Mouse (Mus musculus) midbrain, embryonic 12.5 days (tissue): ENCODE measurements around the gene Zfp276. TPM values are rescaled to one million over a fixed set of nuclear protein-coding genes. Genes with fewer than 3 reads are reported as not detected.
"Not testable (repeated sequence)": the region's sequence is repeated elsewhere in the genome, so short reads cannot be mapped to it uniquely, and the experiment has no call there.

Experiments
- ATAC-seq: fragments of 200-750 bp; cut with Nextera tagmentation; 2 replicates; pipeline ENCODE4 v1.8.0; 2017; ENCODE audit warnings: low read depth, moderate TSS enrichment, moderate library complexity; ENCODE audit not compliant: low FRiP score
- H3K27ac ChIP-seq: fragments of 300-500 bp; sonication (generic); replicated peaks from 2 replicates; pipeline ENCODE4 v1.5.1; 2016; ENCODE audit warnings: mild to moderate bottlenecking
- H3K27me3 ChIP-seq: fragments of 300-500 bp; sonication (generic); 2 replicates; pipeline ENCODE4 v1.6.1; 2016; ENCODE audit warnings: mild to moderate bottlenecking
- H3K36me3 ChIP-seq: fragments of 300-500 bp; sonication (generic); 2 replicates; pipeline ENCODE4 v1.6.1; 2016
- H3K4me1 ChIP-seq: fragments of 300-500 bp; sonication (generic); 2 replicates; pipeline ENCODE4 v1.6.1; 2016
- H3K4me2 ChIP-seq: fragments of 300-500 bp; sonication (generic); replicated peaks from 2 replicates; pipeline ENCODE4 v1.6.1; 2016; ENCODE audit warnings: mild to moderate bottlenecking, moderate library complexity
- H3K4me3 ChIP-seq: fragments of 300-500 bp; sonication (generic); 2 replicates; pipeline ENCODE4 v1.5.1; 2016; ENCODE audit warnings: mild to moderate bottlenecking
- H3K9ac ChIP-seq: fragments of 300-500 bp; sonication (generic); replicated peaks from 2 replicates; pipeline ENCODE4 v1.6.1; 2016; ENCODE audit warnings: mild to moderate bottlenecking, moderate library complexity
- H3K9me3 ChIP-seq: fragments of 300-500 bp; sonication (generic); 2 replicates; pipeline ENCODE4 v1.6.1; 2016; ENCODE audit warnings: mild to moderate bottlenecking
- WGBS: fragments of 180-500 bp; shearing (Covaris S2); methylation state at CpG from one replicate; pipeline ENCODE4 v1.1.7; 2016; 5-methylcytosine and 5-hydroxymethylcytosine counted together
- polyA plus RNA-seq: library from polyadenylated mRNA; unstranded; fragments of >200 nt; fragmentation: Nextera tagmentation; extraction: Ambion mirVana; gene quantifications from 2 replicates; pipeline ENCODE4 v1.2.1, GENCODE M21; 2016

The Zfp276 gene
- 28.2 and 29.3 TPM in 2 replicates for polyA plus RNA-seq

DNA sequence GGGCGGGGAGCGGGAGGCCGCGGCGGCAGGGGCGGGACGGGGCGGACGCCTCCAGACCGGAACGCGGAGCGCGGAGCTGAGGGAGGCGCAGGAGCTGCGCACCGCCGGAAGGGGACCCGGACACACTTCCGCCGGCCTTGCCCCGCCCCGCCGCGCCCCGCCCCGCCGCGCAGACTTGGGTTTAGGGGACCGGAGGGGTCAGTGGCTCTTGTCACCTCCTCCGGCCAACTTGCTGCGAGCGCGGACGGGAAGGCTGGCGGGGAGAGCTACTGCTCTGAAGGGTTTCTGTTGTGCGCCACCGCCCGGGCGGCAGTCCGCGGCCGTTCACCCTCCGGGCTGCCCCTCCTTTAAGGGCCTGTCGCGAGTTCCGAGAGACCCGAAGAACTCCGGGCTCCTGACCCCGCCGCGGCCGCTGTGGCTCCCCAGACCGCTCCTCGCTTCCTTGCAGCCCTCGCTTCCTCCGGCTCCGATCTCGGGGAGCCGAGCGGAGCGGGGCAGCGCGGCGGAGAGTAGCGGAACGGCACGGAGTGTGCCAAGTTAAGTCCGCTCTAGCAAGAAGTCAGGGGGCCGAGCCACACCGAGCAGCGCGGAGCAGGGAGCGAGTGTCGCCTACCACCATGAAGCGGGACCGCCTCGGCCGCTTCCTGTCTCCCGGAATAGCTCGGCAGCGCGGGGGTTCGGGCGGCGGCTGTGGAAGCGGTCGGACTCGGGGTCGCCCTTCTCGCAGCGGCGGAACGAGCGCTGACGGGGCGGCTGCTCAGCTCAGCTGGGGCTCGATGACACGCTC lies at the start of gene Zfp276, which contains the start of gene Vps9d1:
TSS of gene Zfp276 (plus strand) at position 97 of the 787 bp plus-strand sequence.
TSS of gene Vps9d1 (minus strand) at position 250 of the 787 bp plus-strand sequence.
- ATAC-seq = peak; percentile 94
- peaks cover 26% of the 10 kb centered on the region for H3K4me1 ChIP-seq
- H3K9me3 ChIP-seq = no peaks in the 10 kb centered on the region
- H3K9ac ChIP-seq = peak within 1 kb of the TSS; percentile 96
- H3K36me3 ChIP-seq = peaks cover 56% of the 10 kb centered on the region
- WGBS = under 1% methylated on average over 93 of the region's 99 CpGs
- peak within 1 kb of the TSS; percentile 87 for H3K27ac ChIP-seq
- H3K4me2 ChIP-seq = peak within 1 kb of the TSS; percentile 99
- H3K4me3 ChIP-seq = peak within 1 kb of the TSS; percentile 94
- H3K27me3 ChIP-seq = no peaks in the 10 kb centered on the region

DNA sequence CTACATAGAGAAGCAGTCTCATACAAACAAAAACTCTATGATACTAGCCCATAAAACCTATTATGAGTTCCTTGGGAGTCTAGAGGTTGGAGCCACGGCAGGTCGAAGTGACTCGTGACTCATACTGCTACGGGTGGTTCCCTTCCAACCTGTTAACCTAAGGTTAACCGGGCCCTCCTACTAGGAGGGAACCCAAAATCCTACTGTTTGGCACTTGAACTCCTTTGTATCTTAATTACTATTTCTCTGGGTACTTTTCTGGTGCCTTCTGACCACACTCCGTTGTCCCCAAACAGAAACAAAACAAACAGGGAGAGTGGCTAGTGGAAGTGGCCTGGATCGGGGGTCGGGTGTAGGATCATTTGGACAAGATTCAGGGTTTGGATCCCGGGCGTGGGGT lies 42.1 kb upstream of the Zfp276 start:
- H3K27ac ChIP-seq = no peak overlapping the region
- 52% methylated on average over 10 of the region's 10 CpGs for WGBS
- H3K36me3 ChIP-seq = peaks cover 33% of the 10 kb centered on the region

DNA sequence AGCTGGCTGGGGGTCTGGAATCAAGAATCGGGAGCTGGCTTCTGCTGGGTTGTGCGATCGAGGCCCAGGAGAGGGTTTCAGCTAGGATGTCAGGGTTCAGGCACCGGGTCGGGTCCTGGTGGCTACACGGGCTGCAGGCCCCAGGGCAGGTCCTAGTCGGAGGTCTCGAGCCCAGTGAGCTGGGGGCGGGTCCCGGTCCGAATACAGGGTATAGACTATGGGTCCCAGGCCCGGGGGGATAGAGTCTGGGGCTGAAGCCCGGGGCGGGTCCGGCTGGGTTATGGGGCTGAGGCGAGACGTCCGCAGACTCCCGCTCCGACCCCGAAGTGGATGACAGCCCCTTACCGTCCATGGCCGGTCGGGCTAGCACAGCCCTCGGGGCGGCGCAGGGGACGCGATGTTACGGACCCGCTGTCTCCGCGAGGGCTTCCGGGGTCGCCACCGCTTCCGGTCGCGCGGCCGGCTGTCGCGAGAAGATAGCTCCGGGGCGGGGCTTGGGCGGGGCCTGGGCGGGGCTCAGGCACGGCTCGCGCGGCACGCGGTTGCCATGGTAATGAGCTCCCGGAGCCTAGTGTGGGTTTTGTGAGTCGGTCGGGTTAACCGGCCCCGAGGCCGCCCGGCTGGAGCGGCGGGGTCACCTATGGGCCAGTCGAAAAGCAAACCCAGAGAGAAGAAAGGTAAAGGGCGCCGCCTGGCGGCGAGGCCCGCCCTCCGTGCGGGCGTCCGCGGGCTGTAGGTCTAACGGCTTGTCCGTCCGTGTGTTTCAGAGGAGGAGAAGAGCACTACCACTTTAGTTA lies 41.5 kb upstream of the Zfp276 start, which contains the start of the genes Chmp1a and Spata33:
TSS of gene Chmp1a (minus strand) at position 443 of the 797 bp plus-strand sequence.
TSS of gene Spata33 (plus strand) at position 512 of the 797 bp plus-strand sequence.
- Histone ChIP-seq H3K27ac (peak within 1 kb of the TSS; percentile 66), H3K4me1 (peaks cover 23% of the 10 kb centered on the region), H3K9ac (peak within 1 kb of the TSS; percentile 94), H3K4me3 (peak within 1 kb of the TSS; percentile 79), H3K4me2 (peak within 1 kb of the TSS; percentile 95), H3K9me3 (no peaks in the 10 kb centered on the region), H3K27me3 (no peaks in the 10 kb centered on the region), H3K36me3 (peaks cover 26% of the 10 kb centered on the region)
- 1% methylated on average over 61 of the region's 76 CpGs for WGBS
- ATAC-seq = peak; percentile 96

More for the DNA sequence above, 42.1 kb upstream of the Zfp276 start:
- ATAC-seq = no peak
- H3K27me3 ChIP-seq = no peaks in the 10 kb centered on the region
- peak overlapping the region; percentile 95 for H3K4me2 ChIP-seq
- H3K4me3 ChIP-seq = peak overlapping the region; percentile 79
- peaks cover 23% of the 10 kb centered on the region for H3K4me1 ChIP-seq
- no peaks in the 10 kb centered on the region for H3K9me3 ChIP-seq
- H3K9ac ChIP-seq = peak overlapping the region; percentile 94

DNA sequence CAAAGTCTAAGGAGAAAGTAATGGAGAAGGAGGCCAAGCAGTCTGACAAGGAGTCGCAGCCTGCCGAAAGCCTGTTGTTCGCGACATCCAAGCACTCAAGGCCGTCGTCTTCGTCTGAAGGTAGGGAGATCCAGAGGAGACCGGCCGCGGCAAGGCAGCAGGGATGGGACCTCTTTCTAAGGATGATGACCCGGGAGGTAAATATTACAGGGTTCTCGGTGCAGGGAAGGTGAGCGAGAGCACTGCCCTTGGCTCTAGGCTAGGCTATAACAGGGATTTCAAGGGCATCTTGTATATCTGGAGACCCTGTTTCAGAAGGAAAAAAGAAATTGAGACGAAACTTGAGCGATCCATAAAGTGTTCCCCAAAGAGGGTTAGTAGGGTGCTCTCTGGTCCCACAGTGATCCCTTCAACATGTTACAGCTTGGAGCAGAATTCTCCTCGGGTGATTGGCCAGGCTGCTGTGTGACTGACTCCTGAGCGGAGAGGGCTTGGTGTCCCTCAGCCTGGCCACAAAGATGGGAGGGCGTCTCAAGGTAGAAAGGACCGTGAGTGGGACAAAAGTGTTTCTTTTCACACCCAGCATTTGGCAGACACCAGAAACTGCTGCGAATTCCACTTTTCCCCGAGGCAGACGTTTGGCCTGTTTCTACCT lies 40.8 kb upstream of the Zfp276 start:
- H3K27ac ChIP-seq = peak overlapping the region; percentile 66
- H3K27me3 ChIP-seq = no peaks in the 10 kb centered on the region
- H3K9ac ChIP-seq = peak overlapping the region; percentile 94
- no peak for ATAC-seq
- WGBS = 23% methylated on average over 22 of the region's 22 CpGs
- H3K36me3 ChIP-seq = peaks cover 19% of the 10 kb centered on the region
- H3K4me1 ChIP-seq = peaks cover 23% of the 10 kb centered on the region
- H3K9me3 ChIP-seq = no peaks in the 10 kb centered on the region
- H3K4me3 ChIP-seq = peak overlapping the region; percentile 79
- H3K4me2 ChIP-seq = peak overlapping the region; percentile 95

DNA sequence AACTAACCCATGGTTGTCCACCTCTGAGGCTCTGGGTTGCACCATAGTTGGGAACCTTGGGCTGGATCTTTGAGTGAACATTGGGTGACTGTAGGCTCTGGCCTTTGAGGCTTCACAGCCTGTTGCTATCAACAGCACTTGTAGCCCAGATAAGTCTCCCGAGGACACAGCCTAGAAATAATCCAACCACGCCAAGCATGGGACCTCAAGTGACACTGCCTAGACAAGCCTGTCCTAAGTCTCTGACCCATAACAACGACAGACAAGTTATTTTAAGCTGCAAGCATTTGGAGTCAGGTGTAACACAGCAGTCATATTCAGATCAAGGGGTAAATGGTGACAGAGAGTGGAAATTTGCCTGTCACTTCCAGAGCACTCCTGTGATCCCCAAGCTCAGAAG lies 38.6 kb upstream of the Zfp276 start:
- H3K9me3 ChIP-seq = no peaks in the 10 kb centered on the region
- H3K4me3 ChIP-seq = no peak overlapping the region
- H3K36me3 ChIP-seq = no peaks in the 10 kb centered on the region; the same call in 1 of the 2 replicates
- no peaks in the 10 kb centered on the region for H3K27me3 ChIP-seq
- WGBS = 83% methylated on average over 3 of the region's 3 CpGs
- no peak for ATAC-seq
- no peak overlapping the region for H3K4me2 ChIP-seq
- no peak overlapping the region for H3K27ac ChIP-seq
- no peak overlapping the region for H3K9ac ChIP-seq
- H3K4me1 ChIP-seq = peaks cover 23% of the 10 kb centered on the region

DNA sequence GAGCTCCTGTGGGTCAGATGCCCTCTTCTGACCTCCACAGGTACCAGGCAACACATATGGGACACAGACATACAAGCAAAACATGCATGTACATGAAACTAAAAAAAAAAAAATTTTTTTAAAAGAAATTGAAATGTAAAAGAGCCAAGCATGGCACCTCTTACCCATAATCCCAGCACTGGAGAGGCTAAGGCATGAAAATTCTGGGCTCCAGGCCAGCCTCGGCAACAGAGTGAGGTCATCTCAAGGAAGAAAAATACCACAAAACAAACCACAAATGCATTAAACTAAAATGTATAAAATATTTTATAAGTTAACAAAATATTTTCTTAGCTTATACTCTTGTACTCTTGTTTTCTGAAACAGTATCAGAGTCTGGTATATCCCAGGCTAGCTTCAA lies 33.1 kb upstream of the Zfp276 start:
- Histone ChIP-seq H3K27me3 (no peaks in the 10 kb centered on the region), H3K9me3 (no peaks in the 10 kb centered on the region), H3K4me1 (peaks cover 14% of the 10 kb centered on the region), H3K9ac (no peak overlapping the region), H3K4me2 (no peak overlapping the region), H3K4me3 (no peak overlapping the region), H3K27ac (no peak overlapping the region), H3K36me3 (no peaks in the 10 kb centered on the region)
- no peak for ATAC-seq
- WGBS = 92% methylated on average over 1 of the region's 1 CpGs

DNA sequence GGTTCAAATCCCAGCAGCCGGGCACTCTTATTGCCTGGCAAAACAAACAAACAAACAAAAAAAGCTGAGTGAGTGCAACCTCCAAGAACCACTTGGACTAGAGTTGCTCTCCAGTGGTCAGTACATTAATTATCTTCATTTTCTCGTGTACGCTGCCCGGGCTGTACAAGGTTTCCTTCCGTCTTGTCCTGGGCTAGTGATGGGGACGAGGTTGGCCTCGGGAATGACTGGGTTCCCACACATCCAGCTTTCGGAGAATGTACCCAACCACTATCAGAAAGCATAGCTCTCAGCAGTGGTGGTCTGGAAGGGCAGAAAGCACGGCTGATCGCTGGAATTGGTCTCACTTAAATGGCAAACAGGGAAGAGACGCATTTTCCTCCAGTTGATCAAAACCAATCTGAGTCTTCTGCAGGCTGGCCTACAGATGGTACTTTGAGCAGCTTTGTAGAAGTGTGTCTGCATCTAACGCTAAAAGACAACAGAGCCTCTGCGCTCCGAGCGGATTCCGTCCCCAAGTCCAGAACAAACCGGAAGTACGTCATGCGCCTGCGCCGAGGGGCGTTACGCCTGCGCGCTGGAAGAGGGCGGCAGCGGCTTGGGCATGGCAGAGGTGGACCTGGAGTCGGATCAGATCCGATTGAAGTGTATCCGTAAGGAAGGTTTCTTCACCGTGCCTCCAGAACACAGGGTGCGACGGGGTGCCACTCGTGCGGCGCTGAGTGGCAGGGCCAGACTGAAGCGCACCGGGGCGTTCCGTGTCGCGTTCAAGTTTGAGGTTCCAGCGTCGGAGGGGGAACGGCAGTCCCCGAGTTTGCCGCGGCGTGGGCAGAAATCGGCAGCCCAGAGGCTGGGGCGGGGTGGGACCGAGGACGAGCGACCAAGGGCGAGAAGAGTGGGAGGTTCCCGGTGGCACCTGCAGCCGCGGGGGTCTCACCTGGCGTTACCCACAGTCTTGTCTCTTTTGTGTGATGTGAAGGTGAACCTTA lies 29.4 kb upstream of the Zfp276 start, which contains the start of gene Cdk10:
TSS of gene Cdk10 (plus strand) at position 565 of the 989 bp plus-strand sequence.
- WGBS = 4% methylated on average over 59 of the region's 59 CpGs
- no peaks in the 10 kb centered on the region for H3K27me3 ChIP-seq
- peak within 1 kb of the TSS; percentile 81 for H3K4me3 ChIP-seq
- H3K27ac ChIP-seq = peak within 1 kb of the TSS; percentile 79
- H3K36me3 ChIP-seq = peaks cover 27% of the 10 kb centered on the region
- H3K9me3 ChIP-seq = no peaks in the 10 kb centered on the region
- H3K9ac ChIP-seq = peak within 1 kb of the TSS; percentile 89
- ATAC-seq = peak; percentile 92
- peak within 1 kb of the TSS; percentile 84 for H3K4me2 ChIP-seq
- peaks cover 14% of the 10 kb centered on the region for H3K4me1 ChIP-seq

DNA sequence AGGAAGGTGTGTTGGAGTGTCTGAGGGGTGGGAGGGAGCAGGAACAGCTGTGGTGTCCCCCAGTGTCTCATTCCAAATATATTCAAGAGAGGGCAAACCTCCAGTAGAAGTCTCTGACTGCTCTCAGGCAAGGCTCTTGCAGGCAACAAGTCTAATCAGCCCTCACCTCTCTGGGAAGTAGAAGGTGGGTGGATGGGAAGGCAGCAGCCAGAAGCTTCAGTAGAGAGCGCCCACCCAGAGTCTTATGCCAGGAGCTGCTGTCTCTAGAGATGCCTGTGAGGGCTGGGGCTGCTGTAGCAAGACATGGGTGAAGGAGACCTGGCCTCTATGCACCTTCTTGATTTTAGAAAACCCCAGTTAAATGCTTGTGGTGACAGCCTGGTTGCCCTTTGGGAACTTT lies 25.6 kb upstream of the Zfp276 start:
- no peaks in the 10 kb centered on the region for H3K9me3 ChIP-seq
- H3K27me3 ChIP-seq = peaks cover 8% of the 10 kb centered on the region
- no peak for ATAC-seq
- WGBS = 93% methylated on average over 1 of the region's 1 CpGs
- H3K27ac ChIP-seq = no peak overlapping the region
- no peak overlapping the region for H3K4me2 ChIP-seq
- peaks cover 27% of the 10 kb centered on the region for H3K36me3 ChIP-seq
- peaks cover 14% of the 10 kb centered on the region for H3K4me1 ChIP-seq
- no peak overlapping the region for H3K4me3 ChIP-seq
- H3K9ac ChIP-seq = no peak overlapping the region

DNA sequence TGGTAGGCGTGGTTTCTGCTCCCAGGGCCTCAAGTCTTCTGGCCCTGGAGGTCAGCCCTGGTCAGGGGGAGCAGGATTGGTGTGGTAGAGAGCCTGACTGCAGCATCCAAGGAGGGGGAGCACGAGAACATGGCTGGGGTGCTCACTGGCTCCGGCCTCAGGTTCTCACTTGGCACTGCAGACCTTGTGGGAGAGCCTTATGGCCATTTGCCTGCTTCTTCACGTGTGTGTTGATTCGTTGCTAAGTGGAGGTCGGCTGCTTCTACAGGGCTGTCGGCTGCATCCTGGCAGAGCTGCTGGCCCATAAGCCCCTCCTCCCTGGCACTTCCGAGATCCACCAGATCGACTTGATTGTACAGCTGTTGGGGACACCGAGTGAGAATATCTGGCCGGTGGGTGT lies 23.7 kb upstream of the Zfp276 start:
- not testable (repeated sequence) for H3K27ac ChIP-seq, H3K9me3 ChIP-seq, H3K9ac ChIP-seq, H3K4me2 ChIP-seq, ATAC-seq, H3K4me3 ChIP-seq
- peaks cover 15% of the 10 kb centered on the region for H3K4me1 ChIP-seq
- H3K36me3 ChIP-seq = peaks cover 27% of the 10 kb centered on the region
- 92% methylated on average over 11 of the region's 11 CpGs for WGBS
- H3K27me3 ChIP-seq = peaks cover 27% of the 10 kb centered on the region

DNA sequence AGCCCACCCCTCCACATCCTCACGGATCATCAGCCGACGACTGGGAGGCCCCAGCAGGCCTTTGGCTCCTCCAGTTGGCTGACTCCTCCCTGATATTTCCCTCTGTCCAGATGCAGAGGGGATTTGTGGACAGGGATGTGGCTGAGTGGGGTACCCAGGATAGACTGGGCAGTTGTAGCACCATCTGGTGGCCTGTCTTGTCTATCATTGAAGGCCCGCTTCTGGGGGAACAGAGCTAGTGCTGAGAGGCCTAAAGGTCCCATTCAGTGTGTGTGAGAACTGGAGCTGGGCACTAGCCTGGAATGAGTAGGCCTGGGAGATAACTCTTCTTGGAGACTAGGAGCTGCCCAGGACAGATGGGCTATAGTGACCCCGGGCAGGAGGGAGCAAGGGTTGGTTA lies 22.3 kb upstream of the Zfp276 start:
- H3K4me1 ChIP-seq = peaks cover 22% of the 10 kb centered on the region
- no peak overlapping the region for H3K9ac ChIP-seq
- H3K9me3 ChIP-seq = no peaks in the 10 kb centered on the region
- H3K4me3 ChIP-seq = no peak overlapping the region
- WGBS = 57% methylated on average over 5 of the region's 5 CpGs
- no peak overlapping the region for H3K4me2 ChIP-seq
- H3K27me3 ChIP-seq = peaks cover 40% of the 10 kb centered on the region
- peaks cover 27% of the 10 kb centered on the region for H3K36me3 ChIP-seq
- no peak overlapping the region for H3K27ac ChIP-seq
- no peak for ATAC-seq

DNA sequence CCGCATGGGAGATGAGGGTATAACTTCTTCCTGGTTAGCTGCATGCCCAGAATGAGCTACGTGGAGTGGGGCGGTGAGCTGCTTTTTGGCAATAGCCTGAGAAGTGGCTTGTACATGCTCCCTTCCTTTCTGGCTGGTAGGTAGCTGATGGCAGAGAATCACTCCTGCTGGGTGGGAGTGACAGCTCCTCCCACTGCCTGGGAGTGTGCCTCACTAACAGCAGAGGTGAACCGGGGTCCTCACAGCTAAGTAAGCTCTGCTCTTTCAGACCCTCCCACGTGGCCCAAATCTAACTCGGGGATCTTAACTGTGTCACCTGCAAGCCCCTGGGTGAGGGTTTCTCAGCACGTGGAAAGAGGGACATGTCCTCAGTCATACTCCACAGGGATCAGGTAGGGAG lies 21.4 kb upstream of the Zfp276 start:
- Histone ChIP-seq H3K9me3 (no peaks in the 10 kb centered on the region), H3K27me3 (peaks cover 42% of the 10 kb centered on the region), H3K4me3 (no peak overlapping the region), H3K27ac (no peak overlapping the region), H3K4me1 (peaks cover 22% of the 10 kb centered on the region), H3K9ac (no peak overlapping the region), H3K36me3 (peaks cover 20% of the 10 kb centered on the region), H3K4me2 (no peak overlapping the region)
- 51% methylated on average over 7 of the region's 7 CpGs for WGBS
- ATAC-seq = no peak
